Mouse (Mus musculus) heart, adult 2 months (tissue): Measurements from ENCODE around the gene Dnajb6. TPM values are rescaled to one million over a fixed set of nuclear protein-coding genes. Genes with fewer than 3 reads are reported as not detected.

Experiments
- DNase-seq, 2 experiments: peaks; one replicate each; pipeline ENCODE4 v3.0.0; 2021
- H3K27ac ChIP-seq: fragments of 200-600 bp; 2 replicates; pipeline ENCODE4 v1.8.1; 2022
- H3K27me3 ChIP-seq: fragments of 200-500 bp; 2 replicates; pipeline ENCODE4 v1.6.1; 2012; ENCODE audit warnings: mild to moderate bottlenecking, low read length, inconsistent platforms, mixed read lengths; ENCODE audit not compliant: control insufficient read depth, insufficient read depth
- H3K36me3 ChIP-seq: fragments of 200-500 bp; 2 replicates; pipeline ENCODE4 v1.6.1; 2012; ENCODE audit warnings: low read length, inconsistent platforms; ENCODE audit not compliant: control insufficient read depth, insufficient read depth
- H3K4me1 ChIP-seq: fragments of 200-500 bp; 2 replicates; pipeline ENCODE4 v1.6.1; 2011; ENCODE audit warnings: low read length; ENCODE audit not compliant: control insufficient read depth, insufficient read depth
- H3K4me3 ChIP-seq: fragments of 200-600 bp; 2 replicates; pipeline ENCODE4 v1.8.1; 2022
- H3K79me2 ChIP-seq: fragments of 200-500 bp; replicated peaks from 2 replicates; pipeline ENCODE4 v1.6.1; 2012; ENCODE audit warnings: mild to moderate bottlenecking, inconsistent platforms, low read length, moderate library complexity, mixed read lengths; ENCODE audit not compliant: control insufficient read depth, insufficient read depth
- H3K9ac ChIP-seq: fragments of 200-500 bp; 2 replicates; pipeline ENCODE4 v1.6.1; 2012; ENCODE audit warnings: low read depth, mild to moderate bottlenecking, control low read depth, inconsistent platforms, low read length, mixed read lengths
- CTCF ChIP-seq: fragments of 200-600 bp; IDR thresholded peaks from 2 replicates; pipeline ENCODE4 v1.8.1; 2022; ENCODE audit warnings: antibody characterized with exemption, mild to moderate bottlenecking, moderate library complexity
- EP300 ChIP-seq: fragments of 200-500 bp; IDR thresholded peaks from 2 replicates; pipeline ENCODE4 v1.6.1; 2011; ENCODE audit warnings: low read depth, low read length, control low read depth; ENCODE audit not compliant: insufficient read depth
- POLR2A ChIP-seq: fragments of 200-500 bp; IDR thresholded peaks from 2 replicates; pipeline ENCODE4 v1.6.1; 2011; ENCODE audit warnings: mild to moderate bottlenecking, low read depth, low read length, control low read depth; ENCODE audit not compliant: insufficient read depth
- WGBS: fragments of 180-500 bp; shearing (Covaris S2); methylation state at CpG from one replicate; pipeline ENCODE4 v1.1.7; 2018; 5-methylcytosine and 5-hydroxymethylcytosine counted together
- intact Hi-C: fragments of 180-260 bp; cut with DNase I; formaldehyde crosslinking; loops from one replicate; pipeline ENCODE4 v1.15.1; 2025
- polyA plus RNA-seq: library from polyadenylated mRNA; depleted of rRNA; stranded (reverse); fragments of >200 nt; gene quantifications from 2 replicates; pipeline ENCODE4 v1.2.3, GENCODE M21; 2012
- total RNA-seq, 2 experiments: library from RNA; stranded (reverse); gene quantifications; 2 replicates each; pipeline ENCODE4 v1.2.3; 2021

Dnajb6 gene
- total and polyA plus RNA-seq, 3 experiments = 34.0 to 78.4 (median 71.0) TPM

- no peak overlapping the region for H3K4me3 ChIP-seq
- no peak overlapping the region for H3K9ac ChIP-seq
- H3K27me3 ChIP-seq = no peaks in the 10 kb centered on the region
- peak overlapping the region; percentile 48; the same call in 1 of the 2 replicates for H3K27ac ChIP-seq
- WGBS = 18% methylated on average over 4 of the region's 4 CpGs
- peaks cover 17% of the 10 kb centered on the region for H3K79me2 ChIP-seq
- no peak for TF ChIP-seq POLR2A
- TF ChIP-seq CTCF = no peak
- intact Hi-C loops = no loop called here
- peaks cover 18% of the 10 kb centered on the region for H3K4me1 ChIP-seq
- DNase-seq = peak in 1 of 2 experiments; percentile 30
- H3K36me3 ChIP-seq = peaks cover 45% of the 10 kb centered on the region
Measured at GRCm38 (mm10) chr5:29741093-29741492, 5.6 kb downstream of the Dnajb6 start.

- H3K4me1 ChIP-seq = no peaks in the 10 kb centered on the region
- intact Hi-C loops = no loop called here
- no peak overlapping the region for H3K4me3 ChIP-seq
- H3K27me3 ChIP-seq = no peaks in the 10 kb centered on the region
- H3K36me3 ChIP-seq = peaks cover 26% of the 10 kb centered on the region
- H3K27ac ChIP-seq = no peak overlapping the region
- TF ChIP-seq EP300 = no peak
- TF ChIP-seq POLR2A = no peak
- TF ChIP-seq CTCF = no peak
- WGBS = 81% methylated on average over 2 of the region's 2 CpGs
- no peak overlapping the region for H3K9ac ChIP-seq
- H3K79me2 ChIP-seq = peaks cover 4% of the 10 kb centered on the region
- no peak for DNase-seq
Measured at GRCm38 (mm10) chr5:29747661-29748060, 12.2 kb downstream of the Dnajb6 start.

DNA sequence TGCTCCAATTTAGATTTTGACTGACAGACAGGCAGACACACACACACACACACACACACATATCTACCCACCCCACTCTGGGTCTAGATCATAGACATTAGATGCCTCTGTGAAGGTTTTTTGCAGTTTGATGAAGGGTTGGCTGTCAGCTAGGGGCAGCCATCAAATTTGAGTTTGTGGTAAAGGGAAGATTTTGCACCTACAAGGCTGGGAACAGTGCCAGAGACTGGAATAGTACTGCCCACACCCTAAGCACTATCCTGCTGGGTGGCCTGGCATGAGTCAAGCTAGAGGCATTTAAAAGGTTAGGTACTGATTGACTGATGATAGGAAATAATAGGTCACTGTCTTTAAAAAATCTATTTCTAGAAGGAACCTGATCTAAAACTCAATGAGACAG lies 15.8 kb downstream of the Dnajb6 start:
- H3K9ac ChIP-seq = no peak overlapping the region
- intact Hi-C loops = no loop called here
- no peak for TF ChIP-seq POLR2A
- no peak for TF ChIP-seq EP300
- TF ChIP-seq CTCF = no peak
- H3K27me3 ChIP-seq = no peaks in the 10 kb centered on the region
- no peak overlapping the region for H3K4me3 ChIP-seq
- H3K4me1 ChIP-seq = no peaks in the 10 kb centered on the region
- no peak overlapping the region for H3K27ac ChIP-seq
- no peak for DNase-seq
- peaks cover 3% of the 10 kb centered on the region for H3K79me2 ChIP-seq
- peaks cover 17% of the 10 kb centered on the region for H3K36me3 ChIP-seq

DNA sequence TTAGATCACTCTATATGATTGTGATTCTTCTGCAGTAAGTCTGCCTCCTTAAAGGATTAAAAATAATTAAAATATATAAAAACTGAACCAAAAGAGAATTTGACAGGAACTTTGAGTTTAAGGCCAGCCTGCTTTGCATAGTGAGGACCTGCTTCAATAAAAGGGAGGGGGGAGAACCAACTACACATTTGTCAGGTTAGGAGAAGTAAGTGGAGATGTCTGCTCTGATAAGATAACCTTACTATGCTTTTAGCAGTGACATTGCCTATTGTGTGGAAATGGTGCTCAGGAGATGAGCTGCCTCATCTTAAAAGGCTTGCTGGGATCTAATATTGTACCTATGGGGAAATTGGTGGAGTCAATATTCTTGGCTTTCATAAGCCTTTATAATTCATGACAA lies 17.4 kb downstream of the Dnajb6 start:
- intact Hi-C loops = no loop called here
- DNase-seq = no peak
- H3K36me3 ChIP-seq = peaks cover 16% of the 10 kb centered on the region
- no peak overlapping the region for H3K9ac ChIP-seq
- H3K79me2 ChIP-seq = peaks cover 1% of the 10 kb centered on the region
- TF ChIP-seq EP300 (no peak), CTCF (no peak), POLR2A (no peak)
- no peaks in the 10 kb centered on the region for H3K27me3 ChIP-seq
- no peak overlapping the region for H3K27ac ChIP-seq
- H3K4me1 ChIP-seq = no peaks in the 10 kb centered on the region
- H3K4me3 ChIP-seq = no peak overlapping the region

DNA sequence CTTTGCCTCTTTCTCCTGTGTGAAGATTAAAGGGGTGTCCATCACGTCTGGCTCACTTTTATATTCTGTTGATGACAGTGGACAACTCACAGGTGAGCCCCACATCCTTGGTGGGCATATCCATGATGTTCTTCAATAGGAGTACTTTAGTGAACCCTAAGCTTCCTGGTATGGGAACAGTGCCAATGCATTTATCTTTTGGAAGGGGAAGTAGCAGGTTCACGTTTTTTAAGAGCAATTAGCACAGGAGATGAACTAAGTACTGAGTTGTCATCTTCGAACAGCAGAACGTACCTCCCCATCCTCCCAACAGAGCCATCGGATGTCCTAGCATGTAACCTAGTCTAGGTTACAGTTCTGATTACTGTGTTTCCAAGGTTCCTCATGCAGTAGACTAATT lies 23.8 kb downstream of the Dnajb6 start:
- DNase-seq = no peak
- Histone ChIP-seq H3K36me3 (peaks cover 18% of the 10 kb centered on the region), H3K4me3 (no peak overlapping the region), H3K79me2 (no peaks in the 10 kb centered on the region; the same call in 1 of the 2 replicates), H3K4me1 (no peaks in the 10 kb centered on the region; the same call in 1 of the 2 replicates), H3K27ac (no peak overlapping the region), H3K9ac (no peak overlapping the region), H3K27me3 (no peaks in the 10 kb centered on the region)
- WGBS = 69% methylated on average over 5 of the region's 5 CpGs
- intact Hi-C loops = no loop called here
- TF ChIP-seq CTCF (no peak), POLR2A (no peak), EP300 (no peak)

- intact Hi-C loops = no loop called here
- Histone ChIP-seq H3K4me1 (peaks cover 14% of the 10 kb centered on the region), H3K27ac (no peak overlapping the region), H3K4me3 (no peak overlapping the region), H3K79me2 (peaks cover 5% of the 10 kb centered on the region; the same call in 1 of the 2 replicates), H3K27me3 (no peaks in the 10 kb centered on the region), H3K9ac (no peak overlapping the region), H3K36me3 (peaks cover 36% of the 10 kb centered on the region)
- TF ChIP-seq EP300 (no peak), CTCF (peak; percentile 51)
- no peak for DNase-seq
- WGBS = 83% methylated on average over 1 of the region's 1 CpGs
Measured at GRCm38 (mm10) chr5:29770935-29771334, 35.4 kb downstream of the Dnajb6 start.

GRCm38 (mm10) chr5:29772038-29772437 lies 36.5 kb downstream of the Dnajb6 start:
- no peaks in the 10 kb centered on the region for H3K27me3 ChIP-seq
- no peak overlapping the region for H3K27ac ChIP-seq
- WGBS = 26% methylated on average over 2 of the region's 2 CpGs
- H3K4me1 ChIP-seq = peaks cover 14% of the 10 kb centered on the region
- no peak overlapping the region for H3K9ac ChIP-seq
- peaks cover 5% of the 10 kb centered on the region; the same call in 1 of the 2 replicates for H3K79me2 ChIP-seq
- TF ChIP-seq EP300 (no peak), CTCF (no peak), POLR2A (no peak)
- intact Hi-C loops = no loop called here
- no peak overlapping the region for H3K4me3 ChIP-seq
- H3K36me3 ChIP-seq = peaks cover 37% of the 10 kb centered on the region
- no peak for DNase-seq
